Mouse (Mus musculus) urinary bladder, postnatal 25 days (tissue): ENCODE data around the gene Ntsr2.
"Not testable (repeated sequence)": the region's sequence is repeated elsewhere in the genome, so short reads cannot be mapped to it uniquely, and the experiment has no call there.

Source experiments
- DNase-seq: peaks from one replicate; pipeline ENCODE4 v3.0.0; 2022; ENCODE audit warnings: low spot score

Ntsr2 gene

GRCm38 (mm10) chr12:16648273-16648672 lies 4.9 kb upstream of the Ntsr2 start:
- DNase-seq: no peak

- no peak for DNase-seq
These were observed 3.4 kb upstream of the Ntsr2 start for GRCm38 (mm10) chr12:16649819-16650218.

- DNase-seq: no peak
These were observed 2.4 kb downstream of the Ntsr2 start for GRCm38 (mm10) chr12:16655604-16656003.

- DNase-seq: no peak
These were observed 4.0 kb downstream of the Ntsr2 start for GRCm38 (mm10) chr12:16656906-16657875.

GRCm38 (mm10) chr12:16661459-16661858 lies 8.3 kb downstream of the Ntsr2 start:
- no peak for DNase-seq

GRCm38 (mm10) chr12:16661936-16662335 lies 8.8 kb downstream of the Ntsr2 start:
- no peak for DNase-seq

GRCm38 (mm10) chr12:16662955-16663585 lies 9.9 kb downstream of the Ntsr2 start:
- DNase-seq: no peak

- DNase-seq: no peak
These were observed 11.8 kb downstream of the Ntsr2 start for GRCm38 (mm10) chr12:16665022-16665421.

GRCm38 (mm10) chr12:16669176-16669575 lies 16.0 kb downstream of the Ntsr2 start:
- no peak for DNase-seq

- DNase-seq: no peak
These were observed 19.1 kb downstream of the Ntsr2 start for GRCm38 (mm10) chr12:16672246-16672645.

GRCm38 (mm10) chr12:16690631-16691030 lies 37.4 kb downstream of the Ntsr2 start:
- no peak for DNase-seq

- no peak for DNase-seq
These were observed 41.6 kb downstream of the Ntsr2 start for GRCm38 (mm10) chr12:16694783-16695182.

- not testable (repeated sequence) for DNase-seq
These were observed 42.1 kb downstream of the Ntsr2 start for GRCm38 (mm10) chr12:16695252-16695651.

GRCm38 (mm10) chr12:16696146-16696545 lies 43.0 kb downstream of the Ntsr2 start:
- no peak for DNase-seq

- DNase-seq: no peak
These were observed 45.5 kb downstream of the Ntsr2 start for GRCm38 (mm10) chr12:16698691-16699090.
